Mouse (Mus musculus) brown adipose tissue, adult 24 weeks (tissue): ENCODE results near the gene Rab1b. TPM values are rescaled to one million over a fixed set of nuclear protein-coding genes. Genes with fewer than 3 reads are reported as not detected.
"Not testable (repeated sequence)": the region's sequence is repeated elsewhere in the genome, so short reads cannot be mapped to it uniquely, and the experiment has no call there.

Experiments
- H3K27ac ChIP-seq: fragments of 200-500 bp; replicated peaks from 2 replicates; pipeline ENCODE4 v1.5.1; 2012; ENCODE audit warnings: low read depth, mild to moderate bottlenecking, low read length
- H3K4me1 ChIP-seq: fragments of 200-500 bp; 2 replicates; pipeline ENCODE4 v1.6.1; 2012; ENCODE audit warnings: low read length, mixed read lengths; ENCODE audit not compliant: control insufficient read depth, insufficient read depth, insufficient read length
- H3K4me3 ChIP-seq: fragments of 200-500 bp; 2 replicates; pipeline ENCODE4 v1.5.1; 2012; ENCODE audit warnings: low read depth, mild to moderate bottlenecking, low read length, moderate library complexity; ENCODE audit not compliant: insufficient read depth
- polyA plus RNA-seq: library from polyadenylated mRNA; stranded (reverse); fragments of >200 nt; gene quantifications from 2 replicates; pipeline ENCODE4 v1.2.4, GENCODE M21; 2012; ENCODE audit not compliant: missing spikeins, insufficient read depth, insufficient read length

The Rab1b gene
- polyA plus RNA-seq, 1 experiment: 184 TPM

DNA sequence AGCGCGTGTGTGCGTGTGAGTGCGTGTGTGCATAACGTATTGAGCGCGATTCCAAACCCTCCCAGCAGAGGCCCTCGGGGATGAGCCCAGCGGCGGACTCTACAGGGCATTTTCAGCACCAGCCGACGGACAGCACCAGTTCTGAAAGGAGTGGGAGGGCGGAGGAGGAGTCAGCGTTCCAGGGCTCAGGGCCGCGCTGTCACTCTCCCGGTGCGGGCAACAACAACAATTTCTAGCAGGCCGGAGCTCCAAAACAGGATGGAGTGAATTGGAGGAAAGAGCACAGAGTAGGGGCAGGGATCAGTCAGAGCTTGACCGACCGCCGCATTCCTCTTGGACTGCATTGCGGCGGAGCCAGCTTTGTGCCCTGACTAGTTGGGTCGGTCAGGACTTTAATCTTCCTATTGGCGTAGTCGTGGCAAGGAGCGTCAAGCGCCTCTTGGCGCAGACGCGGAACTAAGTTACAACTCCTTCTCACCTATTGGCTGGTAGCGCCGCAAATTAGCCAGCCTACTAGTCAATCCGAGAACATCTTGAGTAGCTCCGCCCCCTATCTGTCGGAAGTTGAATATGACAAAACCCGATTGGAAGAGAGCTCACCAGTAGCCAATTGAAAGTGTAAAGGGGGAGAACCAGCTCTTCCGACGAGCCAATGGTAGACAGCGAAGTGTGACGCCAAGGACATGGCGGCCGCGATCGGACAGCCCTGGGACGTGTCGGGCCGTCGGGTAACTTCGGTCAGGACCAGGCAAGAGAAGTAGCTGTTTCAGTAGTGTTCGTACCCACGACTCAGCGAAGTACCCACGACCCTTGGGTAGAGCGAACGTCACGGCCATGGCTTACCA is 18.8 kb downstream of the Rab1b start, which contains the start of gene Yif1a:
Gene Yif1a (plus strand): TSS at position 655 of the 845 bp plus-strand sequence.
- Histone ChIP-seq H3K4me1 (peaks cover 6% of the 10 kb centered on the region; the same call in 1 of the 2 replicates), H3K4me3 (peak within 1 kb of the TSS; percentile 73), H3K27ac (peak within 1 kb of the TSS; percentile 83)

DNA sequence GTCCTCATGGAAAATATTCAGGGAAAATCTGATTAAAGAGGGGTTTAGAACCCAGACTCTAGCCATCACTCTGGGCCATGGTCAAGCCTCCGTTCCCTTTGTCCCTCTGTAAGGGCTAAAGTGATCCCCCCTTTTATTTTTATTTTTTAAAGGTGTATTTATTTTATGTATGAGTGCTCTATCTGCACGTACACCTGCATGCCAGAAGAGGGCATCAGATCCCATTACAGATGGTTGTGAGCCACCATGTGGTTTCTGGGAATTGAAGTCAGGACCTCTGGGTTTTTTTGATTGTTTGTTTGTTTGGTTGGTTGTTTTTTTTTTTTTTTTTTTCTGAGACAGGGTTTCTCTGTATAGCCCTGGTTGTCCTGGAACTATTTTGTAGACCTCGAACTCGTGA is 20.3 kb downstream of the Rab1b start:
- H3K27ac ChIP-seq, H3K4me1 ChIP-seq, H3K4me3 ChIP-seq: not testable (repeated sequence)

DNA sequence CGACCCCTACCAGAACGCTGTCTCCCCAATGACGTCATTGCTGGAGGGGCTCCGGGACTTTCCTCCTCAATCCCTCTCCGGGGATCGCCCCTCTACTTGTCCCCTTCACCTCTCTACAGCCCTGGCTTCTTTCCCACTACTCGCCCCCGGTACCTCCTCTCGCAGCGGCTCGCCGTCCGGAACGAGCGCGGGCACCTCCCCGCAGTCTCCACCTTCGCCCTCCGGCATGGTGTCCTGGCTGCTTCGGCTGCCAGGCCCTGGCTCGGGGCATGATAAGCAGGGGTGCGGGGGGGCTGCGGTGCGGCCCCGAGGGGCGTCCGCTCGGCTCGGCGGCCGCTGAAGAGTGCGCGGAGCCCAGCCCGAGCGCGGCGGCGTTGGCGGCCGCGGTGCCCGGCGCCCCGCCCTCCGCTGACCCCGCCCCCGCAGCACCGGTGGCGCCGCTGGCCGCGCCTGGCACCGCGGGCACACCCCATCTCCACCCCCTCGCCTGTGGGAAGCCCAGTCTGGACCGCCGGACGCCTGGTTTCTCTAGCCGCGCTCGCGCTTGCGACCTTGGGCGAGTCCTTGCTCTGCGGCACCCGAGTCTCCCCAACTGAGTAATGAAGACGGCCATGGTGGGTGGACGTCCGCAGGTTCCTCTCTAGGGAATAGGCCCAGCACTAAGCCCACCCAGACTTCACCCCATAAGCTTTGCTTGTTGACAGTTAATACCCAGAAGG is 21.6 kb downstream of the Rab1b start, which contains the start of gene Tmem151a:
Gene Tmem151a (minus strand): TSS at position 387 of the 719 bp plus-strand sequence.
- Histone ChIP-seq H3K4me1 (peaks cover 6% of the 10 kb centered on the region; the same call in 1 of the 2 replicates), H3K4me3 (peak within 1 kb of the TSS; percentile 56), H3K27ac (no peak within 1 kb of the TSS)

DNA sequence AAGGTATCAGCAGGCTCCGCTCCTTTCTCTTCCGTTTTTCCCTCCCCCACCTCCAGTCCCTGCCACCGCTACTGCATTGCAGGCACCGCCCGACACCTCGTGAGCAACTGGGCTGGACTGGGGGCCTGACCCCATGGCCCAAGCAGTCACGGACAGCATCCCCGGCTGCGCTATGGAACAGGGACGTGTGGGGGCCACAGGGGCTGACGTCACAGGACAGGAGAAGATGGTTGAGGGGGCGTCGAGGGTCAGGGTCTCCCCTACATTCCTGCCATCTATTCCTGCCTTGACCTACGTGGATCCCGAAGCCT is 22.1 kb downstream of the Rab1b start:
- peaks cover 6% of the 10 kb centered on the region; the same call in 1 of the 2 replicates for H3K4me1 ChIP-seq
- no peak overlapping the region for H3K27ac ChIP-seq
- peak overlapping the region; percentile 56 for H3K4me3 ChIP-seq

DNA sequence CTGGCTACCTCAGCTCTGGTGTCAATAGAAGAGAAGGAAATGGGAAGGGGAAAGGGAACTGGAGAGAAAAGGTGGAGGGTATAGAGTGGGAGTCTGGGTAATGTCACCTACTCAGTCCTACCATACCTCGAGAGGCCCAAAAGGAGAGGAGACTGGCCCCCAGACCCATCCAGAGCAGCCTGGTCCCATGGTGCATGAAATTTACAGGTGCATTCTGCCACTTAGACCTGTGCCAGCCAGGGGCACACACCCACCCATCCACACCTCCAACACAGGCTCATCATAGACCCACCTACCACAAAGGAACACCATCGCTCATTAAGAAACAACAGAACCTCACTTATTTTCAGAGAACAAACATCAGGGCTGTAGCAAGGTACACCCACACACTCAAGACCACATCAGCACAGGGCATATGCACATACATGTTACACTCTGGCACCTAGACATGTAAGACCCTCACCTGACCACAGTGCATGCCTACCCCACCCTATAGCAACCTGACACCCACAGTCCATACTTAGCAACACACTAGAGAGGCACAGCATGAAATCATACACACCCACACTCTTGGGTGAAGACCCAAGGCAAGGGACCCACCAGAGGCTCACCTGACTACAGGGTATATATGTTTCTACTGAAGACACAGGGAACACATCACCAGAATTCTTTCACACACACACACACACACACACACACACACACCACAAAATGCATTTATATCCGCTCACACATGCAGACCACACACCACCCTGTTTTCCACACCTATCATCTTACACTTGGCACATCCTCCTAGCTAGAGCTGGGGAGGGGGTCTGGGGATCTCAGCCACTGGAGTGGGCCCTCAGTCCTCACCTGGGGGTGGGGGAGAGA is 22.7 kb downstream of the Rab1b start:
- 0 out of 2 replicates have a peak overlapping the region, but pooled peaks have one; percentile 56 for H3K4me3 ChIP-seq
- no peak overlapping the region for H3K27ac ChIP-seq

DNA sequence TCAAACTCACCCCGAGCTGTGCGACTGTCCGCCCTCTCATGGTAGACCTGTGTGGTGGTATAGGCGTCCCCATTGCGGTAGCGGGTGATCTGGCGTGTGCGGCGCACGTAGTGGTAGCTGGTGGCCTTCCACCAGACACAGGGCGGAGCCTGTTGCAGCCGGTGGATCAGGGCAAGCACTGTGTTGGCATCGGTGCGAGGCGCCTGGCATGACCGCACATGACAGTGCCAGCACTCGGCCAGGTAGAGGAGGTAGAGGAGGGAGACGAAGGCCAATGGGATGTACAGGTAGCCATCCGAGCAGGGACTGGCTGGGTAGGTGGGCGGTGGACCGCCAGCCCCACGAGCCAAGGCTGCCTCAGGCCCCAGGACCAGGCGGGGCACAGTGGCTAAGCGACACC is 24.3 kb downstream of the Rab1b start:
- peaks cover 5% of the 10 kb centered on the region; the same call in 1 of the 2 replicates for H3K4me1 ChIP-seq
- H3K4me3 ChIP-seq: no peak overlapping the region
- no peak overlapping the region for H3K27ac ChIP-seq

More for the DNA sequence above, 22.7 kb downstream of the Rab1b start:
- H3K4me1 ChIP-seq: peaks cover 6% of the 10 kb centered on the region; the same call in 1 of the 2 replicates

DNA sequence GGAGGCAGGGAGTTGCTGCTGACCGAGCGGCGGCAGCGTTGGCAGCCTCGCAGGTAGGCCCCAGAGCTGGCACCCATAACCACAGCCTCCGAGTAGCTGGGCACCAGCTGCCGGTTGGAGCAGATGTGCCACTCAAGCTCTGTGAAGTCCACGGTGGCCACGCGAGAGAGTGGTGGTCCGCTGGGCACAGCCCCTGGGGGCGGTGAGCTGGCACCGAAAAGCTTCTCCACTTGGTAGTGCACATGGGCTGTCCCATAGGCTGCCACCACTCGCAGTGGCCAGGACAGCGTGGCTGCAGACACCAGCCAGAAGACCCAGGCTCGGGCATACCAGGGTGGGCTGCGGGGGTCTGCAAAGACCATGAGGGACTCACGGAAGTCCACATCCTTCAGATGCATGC is 24.9 kb downstream of the Rab1b start:
- Histone ChIP-seq H3K27ac (no peak overlapping the region), H3K4me1 (no peaks in the 10 kb centered on the region), H3K4me3 (no peak overlapping the region)

DNA sequence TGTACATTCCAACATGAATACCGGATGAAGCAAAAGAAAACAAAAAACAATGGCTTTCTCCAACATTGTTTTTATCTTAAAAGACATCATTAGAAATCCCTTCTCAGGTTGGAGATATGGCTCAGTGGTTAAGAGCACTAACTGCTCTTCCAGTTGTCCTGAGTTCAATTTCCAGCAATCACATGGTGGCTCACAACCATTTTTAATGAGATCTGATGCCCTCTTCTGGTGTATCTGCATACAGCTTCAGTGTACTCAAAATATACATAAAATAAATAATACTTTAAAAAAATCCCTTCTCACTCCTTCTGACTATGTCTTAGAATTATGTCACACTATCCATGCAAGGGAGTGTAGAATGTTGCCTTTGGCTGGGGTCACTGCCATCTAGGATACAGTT is 27.6 kb downstream of the Rab1b start:
- H3K27ac ChIP-seq: no peak overlapping the region
- H3K4me3 ChIP-seq: no peak overlapping the region
- H3K4me1 ChIP-seq: no peaks in the 10 kb centered on the region

DNA sequence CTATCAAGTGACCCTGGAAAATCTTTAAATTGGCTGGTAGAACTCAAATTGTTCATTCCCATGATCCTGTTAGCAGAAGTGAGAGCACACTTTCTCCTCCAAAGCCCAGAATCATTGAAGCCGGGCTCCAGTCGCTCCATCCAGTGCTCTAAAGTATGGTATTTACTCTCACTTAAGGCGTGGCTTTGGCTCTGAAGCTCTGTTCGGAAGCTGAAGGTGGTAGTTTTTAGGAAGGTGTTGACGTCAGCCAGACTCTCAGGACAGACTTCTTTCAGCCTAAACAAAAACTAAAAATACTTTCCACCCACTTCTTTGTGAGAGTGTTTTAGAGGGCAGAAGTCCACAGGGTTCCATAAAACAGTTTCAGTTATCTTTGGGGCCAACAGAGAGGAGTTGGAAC is 33.4 kb downstream of the Rab1b start:
- no peak overlapping the region for H3K4me3 ChIP-seq
- H3K4me1 ChIP-seq: peaks cover 2% of the 10 kb centered on the region; the same call in 1 of the 2 replicates
- H3K27ac ChIP-seq: no peak overlapping the region

DNA sequence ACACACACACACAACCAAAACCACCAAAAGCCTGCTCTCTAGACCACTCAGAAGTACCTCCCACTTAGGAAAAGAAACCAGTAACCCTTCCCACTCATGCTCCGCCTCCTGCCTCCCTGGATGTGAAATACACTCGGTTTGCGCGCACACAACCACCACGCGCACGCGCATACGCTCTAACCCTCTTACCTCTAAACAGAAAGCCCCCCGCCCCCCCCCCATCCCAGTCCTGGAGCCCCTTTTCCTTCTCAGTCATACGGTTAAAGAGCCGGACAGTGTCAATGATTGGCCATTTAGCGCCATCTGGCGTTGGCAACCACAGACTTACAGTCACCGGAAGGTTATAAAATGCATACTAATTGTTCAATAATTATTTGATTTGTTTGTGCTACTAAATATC is 33.8 kb downstream of the Rab1b start:
- no peak overlapping the region for H3K27ac ChIP-seq
- H3K4me1 ChIP-seq: peaks cover 2% of the 10 kb centered on the region; the same call in 1 of the 2 replicates
- H3K4me3 ChIP-seq: peak overlapping the region; percentile 57

DNA sequence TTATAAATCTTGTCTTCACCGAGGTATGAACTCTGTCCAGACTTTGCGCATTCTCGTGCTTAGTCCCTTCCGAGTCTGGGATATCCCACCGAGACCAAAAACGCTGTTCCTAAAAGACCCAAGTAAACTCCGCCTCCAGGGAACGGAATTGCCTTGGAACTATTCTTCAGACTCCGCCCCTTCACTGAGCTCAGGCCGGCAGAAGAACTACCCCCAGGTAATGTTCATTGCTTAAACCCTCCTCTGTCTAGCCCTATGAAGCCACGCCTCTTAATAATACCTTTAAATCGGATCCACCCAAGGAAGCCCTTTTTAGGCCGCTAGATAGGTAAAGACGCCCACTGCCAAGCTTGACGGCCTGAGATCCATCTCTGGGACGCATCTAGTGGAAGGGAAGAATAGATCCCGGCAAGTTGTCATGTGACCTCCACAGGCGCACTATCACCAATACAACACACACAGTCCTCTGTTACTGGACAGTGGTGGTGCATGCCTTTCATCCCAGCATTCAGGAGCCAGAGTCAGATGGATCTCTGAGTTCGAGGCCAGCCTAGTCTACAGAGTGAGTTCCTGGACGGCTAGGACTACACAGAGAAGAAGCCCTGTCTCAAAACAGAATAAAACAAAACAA is 34.4 kb downstream of the Rab1b start:
- peaks cover 2% of the 10 kb centered on the region; the same call in 1 of the 2 replicates for H3K4me1 ChIP-seq
- H3K4me3 ChIP-seq: peak overlapping the region; percentile 57
- H3K27ac ChIP-seq: no peak overlapping the region; the same call in 1 of the 2 replicates

DNA sequence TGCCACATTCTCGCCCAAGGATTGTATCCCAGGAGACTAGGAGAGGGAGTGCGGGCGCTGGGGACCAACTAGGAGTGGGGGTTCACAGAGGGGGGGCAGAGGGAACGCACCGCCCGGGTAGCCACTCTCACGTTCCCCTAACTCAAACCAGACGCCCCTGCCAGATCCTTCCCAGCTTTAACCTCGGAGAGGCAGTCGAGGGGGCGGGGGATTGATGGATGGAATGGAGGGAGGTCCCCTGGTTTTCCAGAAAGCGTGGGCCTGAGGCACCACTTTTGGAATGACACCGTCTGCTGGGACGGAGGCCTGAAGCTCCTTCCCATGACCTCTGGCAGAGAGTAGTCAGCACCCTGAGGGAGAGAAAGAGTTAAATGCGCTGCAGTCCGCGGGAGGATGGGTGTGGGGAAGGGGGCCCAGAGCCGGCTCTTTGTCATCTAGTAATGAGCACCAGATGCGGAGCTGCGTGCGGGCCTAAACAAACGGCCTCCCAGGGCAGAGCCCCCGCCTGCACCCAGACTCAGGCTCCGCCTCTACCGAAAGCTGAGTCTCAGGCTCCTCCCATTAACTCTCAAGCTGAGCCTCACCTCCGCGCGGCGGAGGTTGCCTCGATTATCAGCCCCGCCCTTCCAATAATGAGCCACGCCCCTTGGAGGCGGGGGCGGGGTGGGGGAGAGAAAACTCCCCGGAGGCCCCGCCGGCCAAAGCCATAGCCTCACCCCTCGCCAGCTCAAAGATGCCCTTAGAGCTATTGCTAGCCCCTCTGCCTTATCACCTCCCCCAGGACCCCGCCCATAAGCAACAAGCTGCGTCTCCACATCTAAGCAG is 35.1 kb downstream of the Rab1b start:
- no peak overlapping the region; the same call in 1 of the 2 replicates for H3K27ac ChIP-seq
- H3K4me1 ChIP-seq: peaks cover 8% of the 10 kb centered on the region
- H3K4me3 ChIP-seq: peak overlapping the region; percentile 57

DNA sequence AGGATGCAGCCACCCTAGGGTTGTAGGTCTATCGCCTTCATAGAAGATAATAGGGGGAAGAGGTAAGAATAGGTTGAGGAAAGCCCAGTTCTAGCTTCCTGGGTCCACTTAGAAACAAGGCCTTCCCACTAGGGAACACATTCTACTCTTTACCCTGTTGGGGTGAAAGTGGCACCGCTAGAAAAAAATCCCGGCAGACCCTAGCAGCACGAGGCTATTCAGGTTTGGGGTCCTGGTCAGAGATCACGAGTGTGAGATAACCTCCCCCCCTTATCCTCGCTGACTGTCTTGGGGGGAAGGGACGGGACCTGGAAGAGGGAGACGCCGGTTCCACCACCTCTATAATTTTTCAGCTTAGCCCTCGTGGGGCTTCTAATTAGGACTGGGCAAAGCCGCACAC is 35.8 kb downstream of the Rab1b start:
- Histone ChIP-seq H3K4me3 (peak overlapping the region; percentile 57; the same call in 1 of the 2 replicates), H3K27ac (no peak overlapping the region), H3K4me1 (peaks cover 8% of the 10 kb centered on the region)
